Mouse (Mus musculus): ENCODE measurements around the gene 1300017J02Rik.
A peak's percentile ranks its signal among the peaks of the same experiment; 100 is the strongest.

1300017J02Rik gene

GRCm38 (mm10) chr9:103214281-103214680 is 90.6 kb downstream of the 1300017J02Rik start:
- no peak for DNase-seq (ENCODE audit: low read depth, low spot score)

- no peak for DNase-seq (ENCODE audit: low read depth, low spot score)
These were observed 91.3 kb downstream of the 1300017J02Rik start for GRCm38 (mm10) chr9:103213631-103214030.

- no peak for DNase-seq (ENCODE audit: low read depth, low spot score)
These were observed 92.0 kb downstream of the 1300017J02Rik start for GRCm38 (mm10) chr9:103212654-103213420.

- no peak for DNase-seq (ENCODE audit: low read depth, low spot score)
These were observed 96.0 kb downstream of the 1300017J02Rik start for GRCm38 (mm10) chr9:103208802-103209423.

GRCm38 (mm10) chr9:103207846-103208245 is 97.0 kb downstream of the 1300017J02Rik start:
- peak; percentile 91 for DNase-seq (ENCODE audit: low read depth, low spot score)

GRCm38 (mm10) chr9:103205786-103206185 is 99.1 kb downstream of the 1300017J02Rik start:
- DNase-seq (ENCODE audit: low read depth, low spot score) = no peak

GRCm38 (mm10) chr9:103201561-103202260 is 103.2 kb downstream of the 1300017J02Rik start, which contains the start of gene Srprb:
TSS of gene Srprb (minus strand) at chr9:103202137.
- DNase-seq (ENCODE audit: low read depth, low spot score) = peak; percentile 90
